Mouse (Mus musculus) midbrain, embryonic 14.5 days (tissue): ENCODE measurements around the gene Ndufv2. TPM values are rescaled to one million over a fixed set of nuclear protein-coding genes. Genes with fewer than 3 reads are reported as not detected.

Experiments used
- ATAC-seq: fragments of 200-750 bp; cut with Nextera tagmentation; 2 replicates; pipeline ENCODE4 v1.8.0; 2017; ENCODE audit warnings: moderate number of reproducible peaks, moderate library complexity; ENCODE audit not compliant: low FRiP score, low TSS enrichment
- DNase-seq: peaks from one replicate; pipeline ENCODE4 v3.0.0-alpha.2; 2015
- H3K27ac ChIP-seq: fragments of 300-500 bp; sonication (generic); replicated peaks from 2 replicates; pipeline ENCODE4 v1.5.1; 2014; ENCODE audit warnings: mild to moderate bottlenecking, low read depth, low read length, moderate library complexity
- H3K27me3 ChIP-seq: fragments of 300-500 bp; sonication (generic); 2 replicates; pipeline ENCODE4 v1.6.1; 2014; ENCODE audit warnings: low read length, control low read depth, mixed read lengths; ENCODE audit not compliant: control insufficient read depth, insufficient read depth
- H3K36me3 ChIP-seq: fragments of 300-500 bp; sonication (generic); 2 replicates; pipeline ENCODE4 v1.6.1; 2014; ENCODE audit warnings: low read length, control low read depth; ENCODE audit not compliant: control insufficient read depth, insufficient read depth
- H3K4me1 ChIP-seq: fragments of 300-500 bp; sonication (generic); 2 replicates; pipeline ENCODE4 v1.6.1; 2014; ENCODE audit warnings: mild to moderate bottlenecking, antibody characterized with exemption, low read length, control low read depth; ENCODE audit not compliant: control insufficient read depth, insufficient read depth
- H3K4me2 ChIP-seq: fragments of 300-500 bp; sonication (generic); 2 replicates; pipeline ENCODE4 v1.6.1; 2014; ENCODE audit warnings: mild to moderate bottlenecking, low read length, moderate library complexity
- H3K4me3 ChIP-seq: fragments of 300-500 bp; sonication (generic); replicated peaks from 2 replicates; pipeline ENCODE4 v1.5.1; 2014; ENCODE audit warnings: low read depth, low read length
- H3K9ac ChIP-seq: fragments of 300-500 bp; sonication (generic); replicated peaks from 2 replicates; pipeline ENCODE4 v1.6.1; 2014; ENCODE audit warnings: mild to moderate bottlenecking, low read length, moderate library complexity
- H3K9me3 ChIP-seq: fragments of 300-500 bp; sonication (generic); 2 replicates; pipeline ENCODE4 v1.6.1; 2016; ENCODE audit warnings: low read length, control low read depth, mixed read lengths; ENCODE audit not compliant: control insufficient read depth
- WGBS: fragments of 180-500 bp; shearing (Covaris S2); extraction: QIAGEN DNeasy Blood & Tissue Kit; methylation state at CpG from one replicate; pipeline ENCODE4 v1.1.7; 2014; 5-methylcytosine and 5-hydroxymethylcytosine counted together
- polyA plus RNA-seq: library from polyadenylated mRNA; unstranded; fragments of >200 nt; fragmentation: Nextera tagmentation; extraction: Ambion mirVana; gene quantifications from 2 replicates; pipeline ENCODE4 v1.2.1, GENCODE M21; 2014

Gene Ndufv2
- polyA plus RNA-seq, 1 experiment from 2014 or later = 363 TPM

DNA sequence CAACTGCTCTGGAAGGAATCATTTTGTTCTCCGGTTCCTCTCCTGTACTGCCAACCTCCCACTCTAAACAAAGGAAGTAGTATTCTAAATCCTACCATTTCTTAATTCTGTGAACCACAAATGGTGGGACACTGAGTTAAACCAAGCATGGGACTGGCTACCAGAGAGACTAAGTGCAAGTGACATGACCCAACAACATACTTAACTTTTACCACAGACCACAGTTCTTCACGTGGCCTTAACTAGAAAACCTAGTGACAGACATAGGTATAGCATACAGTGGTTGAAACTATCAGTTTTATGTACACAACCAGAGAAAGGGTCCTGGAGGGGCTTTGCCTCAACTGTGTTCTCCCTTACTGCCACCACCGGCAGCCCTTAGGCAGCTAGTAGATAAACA lies 8.7 kb downstream of the Ndufv2 start:
- H3K4me2 ChIP-seq = no peak overlapping the region
- H3K9me3 ChIP-seq = no peaks in the 10 kb centered on the region
- no peak overlapping the region for H3K27ac ChIP-seq
- WGBS = 90% methylated on average over 3 of the region's 3 CpGs
- H3K27me3 ChIP-seq = no peaks in the 10 kb centered on the region
- no peak overlapping the region for H3K4me3 ChIP-seq
- H3K4me1 ChIP-seq = no peaks in the 10 kb centered on the region
- H3K36me3 ChIP-seq = peaks cover 17% of the 10 kb centered on the region
- DNase-seq (no peak), ATAC-seq (no peak)
- H3K9ac ChIP-seq = no peak overlapping the region

- H3K36me3 ChIP-seq = peaks cover 23% of the 10 kb centered on the region
- no peak overlapping the region for H3K4me2 ChIP-seq
- 99% methylated on average over 2 of the region's 2 CpGs for WGBS
- no peaks in the 10 kb centered on the region for H3K4me1 ChIP-seq
- no peak overlapping the region for H3K4me3 ChIP-seq
- H3K27ac ChIP-seq = no peak overlapping the region
- no peaks in the 10 kb centered on the region for H3K27me3 ChIP-seq
- DNase-seq (no peak), ATAC-seq (no peak)
- no peak overlapping the region for H3K9ac ChIP-seq
- H3K9me3 ChIP-seq = no peaks in the 10 kb centered on the region
These were observed 9.3 kb downstream of the Ndufv2 start for GRCm38 (mm10) chr17:66092065-66092464.

- H3K9me3 ChIP-seq = no peaks in the 10 kb centered on the region
- peaks cover 24% of the 10 kb centered on the region for H3K36me3 ChIP-seq
- 88% methylated on average over 2 of the region's 2 CpGs for WGBS
- no peak overlapping the region for H3K4me3 ChIP-seq
- no peak overlapping the region for H3K9ac ChIP-seq
- no peak overlapping the region for H3K27ac ChIP-seq
- ATAC-seq (no peak), DNase-seq (no peak)
- no peaks in the 10 kb centered on the region for H3K27me3 ChIP-seq
- no peaks in the 10 kb centered on the region for H3K4me1 ChIP-seq
- no peak overlapping the region for H3K4me2 ChIP-seq
These were observed 10.0 kb downstream of the Ndufv2 start for GRCm38 (mm10) chr17:66091392-66091791.

DNA sequence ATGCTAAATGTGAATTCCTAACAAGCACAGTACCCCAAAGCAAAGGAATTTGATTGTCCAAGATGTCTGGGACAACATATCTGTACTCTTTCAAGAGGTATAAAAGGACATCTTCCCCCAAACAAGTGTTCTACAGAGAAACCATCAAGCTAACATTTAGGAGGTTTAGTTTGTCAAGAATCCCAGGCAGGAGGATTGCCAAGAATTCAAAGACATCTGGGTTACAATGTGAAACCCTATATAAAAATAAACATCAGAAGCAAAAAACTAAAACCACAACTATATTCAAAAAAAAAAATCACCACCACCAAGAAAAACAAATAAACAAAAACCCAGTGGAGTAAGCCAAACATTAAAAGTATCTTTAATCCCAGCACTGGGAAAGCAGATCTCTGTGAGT lies 11.1 kb downstream of the Ndufv2 start:
- no peak for ATAC-seq

DNA sequence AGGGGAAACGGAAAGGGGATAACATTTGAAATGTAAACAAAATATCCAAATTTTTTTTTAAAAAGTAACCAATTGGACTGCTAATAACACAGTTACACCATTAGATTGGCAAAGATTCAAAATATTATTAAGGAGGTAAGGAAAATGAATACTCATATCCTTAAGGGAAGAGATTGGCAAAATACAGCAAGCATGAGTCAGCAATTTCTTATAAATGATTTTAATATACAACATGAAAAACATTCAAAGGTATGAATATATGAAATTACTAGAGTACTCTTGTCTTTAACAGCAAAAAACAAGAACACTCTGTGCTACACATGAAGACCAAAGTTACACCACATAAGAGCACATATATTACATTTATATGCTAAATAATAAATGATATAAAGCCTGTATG lies 16.3 kb downstream of the Ndufv2 start:
- Histone ChIP-seq H3K4me1 (no peaks in the 10 kb centered on the region), H3K27me3 (no peaks in the 10 kb centered on the region), H3K36me3 (peaks cover 52% of the 10 kb centered on the region), H3K9me3 (no peaks in the 10 kb centered on the region), H3K27ac (no peak overlapping the region), H3K9ac (no peak overlapping the region), H3K4me2 (no peak overlapping the region), H3K4me3 (no peak overlapping the region)
- DNase-seq (no peak), ATAC-seq (no peak)
- WGBS = 100% methylated on average over 1 of the region's 1 CpGs

More for the DNA sequence above, 11.1 kb downstream of the Ndufv2 start:
- Histone ChIP-seq H3K27ac (no peak overlapping the region), H3K4me1 (no peaks in the 10 kb centered on the region), H3K36me3 (peaks cover 33% of the 10 kb centered on the region), H3K27me3 (no peaks in the 10 kb centered on the region), H3K9me3 (no peaks in the 10 kb centered on the region), H3K9ac (no peak overlapping the region), H3K4me3 (no peak overlapping the region), H3K4me2 (no peak overlapping the region)
- no peak for DNase-seq

- no peak overlapping the region for H3K4me2 ChIP-seq
- ATAC-seq = no peak
- H3K36me3 ChIP-seq = peaks cover 55% of the 10 kb centered on the region
- H3K27me3 ChIP-seq = no peaks in the 10 kb centered on the region
- H3K4me1 ChIP-seq = no peaks in the 10 kb centered on the region
- H3K4me3 ChIP-seq = no peak overlapping the region
- DNase-seq = no peak
- 90% methylated on average over 1 of the region's 1 CpGs for WGBS
- no peak overlapping the region for H3K9ac ChIP-seq
- no peak overlapping the region for H3K27ac ChIP-seq
- no peaks in the 10 kb centered on the region for H3K9me3 ChIP-seq
These were observed 16.9 kb downstream of the Ndufv2 start for GRCm38 (mm10) chr17:66084486-66084885.

DNA sequence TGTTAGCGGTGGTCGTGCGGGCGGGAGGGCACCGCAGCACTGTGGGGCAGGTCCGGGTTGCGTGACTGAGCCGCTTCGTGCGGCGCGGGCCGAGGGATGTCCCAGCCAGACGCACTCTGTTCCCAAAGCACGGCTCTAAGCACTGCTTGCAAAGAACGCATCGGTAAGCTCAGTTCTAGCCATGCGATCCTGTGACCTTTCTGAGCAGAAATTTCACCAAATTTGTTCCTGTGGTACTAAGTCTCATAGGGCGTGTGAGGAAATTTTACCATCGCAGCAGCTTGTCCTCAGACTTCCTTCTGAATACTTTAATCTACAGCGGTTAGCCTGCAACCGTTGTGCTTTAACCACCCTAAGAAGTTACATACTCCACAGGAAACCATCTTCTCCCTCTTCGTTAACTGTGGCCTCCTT lies 23.9 kb downstream of the Ndufv2 start:
- Histone ChIP-seq H3K9ac (peak overlapping the region; percentile 85), H3K9me3 (no peaks in the 10 kb centered on the region), H3K27me3 (no peaks in the 10 kb centered on the region), H3K36me3 (peaks cover 29% of the 10 kb centered on the region), H3K4me2 (peak overlapping the region; percentile 80), H3K4me1 (peaks cover 23% of the 10 kb centered on the region), H3K4me3 (peak overlapping the region; percentile 86), H3K27ac (peak overlapping the region; percentile 96)
- under 1% methylated on average over 23 of the region's 23 CpGs for WGBS
- DNase-seq = peak; percentile 62
- ATAC-seq = peak; percentile 66

GRCm38 (mm10) chr17:66076934-66077333 lies 24.4 kb downstream of the Ndufv2 start, which contains the start of gene Ankrd12:
Ankrd12 (minus strand) TSS chr17:66077089.
- WGBS = under 1% methylated on average over 53 of the region's 53 CpGs
- Histone ChIP-seq H3K27me3 (no peaks in the 10 kb centered on the region), H3K36me3 (peaks cover 29% of the 10 kb centered on the region), H3K27ac (peak within 1 kb of the TSS; percentile 96), H3K9me3 (no peaks in the 10 kb centered on the region), H3K4me2 (peak within 1 kb of the TSS; percentile 80), H3K4me1 (peaks cover 23% of the 10 kb centered on the region), H3K9ac (peak within 1 kb of the TSS; percentile 85), H3K4me3 (peak within 1 kb of the TSS; percentile 86)
- ATAC-seq (peak; percentile 99), DNase-seq (peak; percentile 97)

- ATAC-seq (peak; percentile 88), DNase-seq (peak; percentile 76)
- Histone ChIP-seq H3K27ac (peak overlapping the region; percentile 96), H3K9me3 (no peaks in the 10 kb centered on the region), H3K9ac (peak overlapping the region; percentile 85), H3K36me3 (peaks cover 25% of the 10 kb centered on the region), H3K4me3 (peak overlapping the region; percentile 86), H3K27me3 (no peaks in the 10 kb centered on the region), H3K4me2 (peak overlapping the region; percentile 80), H3K4me1 (peaks cover 23% of the 10 kb centered on the region)
- under 1% methylated on average over 89 of the region's 95 CpGs for WGBS
These were observed 25.0 kb downstream of the Ndufv2 start for GRCm38 (mm10) chr17:66076174-66076927.
